Mouse (Mus musculus): ENCODE results near the gene Btbd7.

DNA sequence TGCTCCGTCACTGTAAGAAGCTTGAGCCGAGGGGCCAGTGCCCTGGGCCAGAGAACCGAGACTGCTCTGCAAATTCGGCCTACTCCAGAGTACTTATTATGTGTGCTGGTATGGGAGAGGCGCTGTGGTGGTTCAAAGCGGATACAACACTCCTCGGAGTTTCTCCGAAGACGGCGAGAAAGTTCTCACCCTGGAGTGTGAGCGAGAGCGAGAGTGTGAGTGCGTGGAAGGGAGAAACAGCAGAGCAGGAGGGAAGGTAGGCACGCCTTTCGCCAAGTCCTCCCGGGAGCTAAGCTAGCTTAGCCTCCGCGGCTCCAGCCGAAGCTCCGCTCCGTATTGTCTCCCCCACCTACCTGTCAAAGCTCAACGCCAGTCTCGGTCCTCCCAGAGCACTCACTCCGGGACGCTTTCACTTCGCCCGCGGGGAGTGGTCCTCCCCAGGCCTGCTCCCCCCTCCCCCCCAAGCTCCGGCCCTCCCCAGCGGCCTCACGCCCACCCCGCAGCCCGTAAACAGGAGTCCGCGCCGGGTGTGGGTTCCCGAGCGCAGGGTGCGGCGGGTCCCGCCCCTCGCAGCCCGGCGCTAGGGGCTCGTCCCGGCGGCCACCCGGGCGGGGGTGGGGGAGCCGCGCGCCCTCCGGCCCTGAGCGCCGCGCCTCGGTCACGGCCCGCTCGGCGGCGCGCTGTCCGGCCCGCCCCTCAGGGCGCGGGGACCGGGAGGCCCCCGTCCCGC is 805 bp downstream of the Btbd7 start:
- no peak for TF ChIP-seq CTCF (IDR thresholded peaks at IDR 0.05; ENCODE audit: low read depth)
- no peak for TF ChIP-seq EP300 (optimal IDR thresholded peaks at IDR 0.05)
